Mouse (Mus musculus) olfactory bulb, adult 2 months (tissue): ENCODE data around the gene Rpl11. TPM values are rescaled to one million over a fixed set of nuclear protein-coding genes. Genes with fewer than 3 reads are reported as not detected.
A peak's percentile ranks its signal among the peaks of the same experiment; 100 is the strongest.

Experiments
- H3K27ac ChIP-seq: fragments of 200-500 bp; 2 replicates; pipeline ENCODE4 v1.5.1; 2012; ENCODE audit warnings: low read depth, low read length; ENCODE audit not compliant: insufficient read depth
- H3K4me1 ChIP-seq: fragments of 200-500 bp; 2 replicates; pipeline ENCODE4 v1.6.1; 2012; ENCODE audit warnings: low read length; ENCODE audit not compliant: control insufficient read depth, insufficient read depth
- H3K4me3 ChIP-seq: fragments of 200-500 bp; 2 replicates; pipeline ENCODE4 v1.5.1; 2012; ENCODE audit warnings: mild to moderate bottlenecking, low read depth, low read length, moderate library complexity; ENCODE audit not compliant: insufficient read depth
- CTCF ChIP-seq: fragments of 200-500 bp; IDR thresholded peaks from 2 replicates; pipeline ENCODE4 v1.5.1; 2012; ENCODE audit warnings: low read depth, mild to moderate bottlenecking, low read length, moderate library complexity; ENCODE audit not compliant: insufficient read depth
- POLR2A ChIP-seq: fragments of 200-500 bp; IDR thresholded peaks from 2 replicates; pipeline ENCODE4 v1.6.1; 2012; ENCODE audit warnings: mild to moderate bottlenecking, low read depth, low read length, moderate library complexity; ENCODE audit not compliant: insufficient read depth
- WGBS: fragments of 180-500 bp; shearing (Covaris S2); methylation state at CpG from one replicate; pipeline ENCODE4 v1.1.7; 2018; 5-methylcytosine and 5-hydroxymethylcytosine counted together
- polyA plus RNA-seq: library from polyadenylated mRNA; stranded (reverse); fragments of >200 nt; gene quantifications from 2 replicates; pipeline ENCODE4 v1.2.4, GENCODE M21; 2012; ENCODE audit warnings: low replicate concordance; ENCODE audit not compliant: missing spikeins, insufficient read depth, insufficient read length

The Rpl11 gene
- polyA plus RNA-seq, 1 experiment, result not detected

DNA sequence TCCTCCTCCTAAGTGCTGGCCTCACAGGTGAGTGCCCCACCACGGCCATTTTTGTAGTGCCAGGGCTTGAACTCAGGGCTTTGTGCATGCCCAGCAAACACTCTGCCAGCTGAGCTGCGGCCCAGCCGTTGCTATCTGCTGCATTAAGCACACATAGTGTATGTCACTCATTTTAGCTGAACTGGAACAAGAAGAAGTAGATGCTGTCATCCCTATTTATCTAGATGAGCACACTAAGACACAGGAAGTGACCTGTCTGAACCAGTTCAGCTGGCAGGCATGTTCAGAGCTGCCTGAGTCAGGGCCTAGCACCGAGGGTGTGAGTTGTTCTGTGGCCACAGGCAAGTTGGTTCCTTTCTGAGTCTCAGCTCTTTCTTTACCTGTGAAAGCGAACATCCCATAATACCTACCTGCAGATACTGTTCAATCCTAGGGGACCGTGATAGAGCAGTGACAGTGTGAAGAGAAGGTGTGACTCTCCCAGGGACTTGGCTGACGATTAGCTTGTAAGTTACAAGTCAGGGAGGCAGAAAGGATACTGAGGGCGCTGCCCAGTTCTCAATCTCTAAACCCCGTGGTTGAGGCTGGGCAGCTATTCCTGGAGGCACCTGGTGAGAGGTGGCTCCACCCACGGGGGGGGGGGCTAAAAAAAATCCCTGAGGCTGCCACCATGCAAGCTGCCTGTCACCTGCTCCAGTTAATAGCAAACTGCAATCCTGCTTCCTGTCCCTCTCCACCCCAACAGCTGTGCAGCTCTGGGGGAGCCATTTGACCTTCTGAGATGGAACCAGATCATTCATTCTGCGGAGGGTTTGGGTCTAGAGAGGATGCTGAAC is 36.7 kb upstream of the Rpl11 start:
- no peak overlapping the region for H3K4me3 ChIP-seq
- TF ChIP-seq POLR2A (no peak), CTCF (no peak)
- no peak overlapping the region for H3K27ac ChIP-seq
- WGBS, result 79% methylated on average over 11 of the region's 11 CpGs
- peaks cover 15% of the 10 kb centered on the region for H3K4me1 ChIP-seq

- Histone ChIP-seq H3K4me3 (no peak overlapping the region), H3K27ac (no peak overlapping the region), H3K4me1 (peaks cover 13% of the 10 kb centered on the region)
- 60% methylated on average over 16 of the region's 16 CpGs for whole genome bisulfite sequencing
- TF ChIP-seq POLR2A (no peak), CTCF (no peak)
Observed at GRCm38 (mm10) chr4:136088971-136089747, 35.9 kb upstream of the Rpl11 start.

GRCm38 (mm10) chr4:136088364-136088763 is 35.1 kb upstream of the Rpl11 start:
- Histone ChIP-seq H3K4me1 (peaks cover 13% of the 10 kb centered on the region), H3K4me3 (no peak overlapping the region), H3K27ac (no peak overlapping the region)
- no peak for TF ChIP-seq POLR2A
- no peak for TF ChIP-seq CTCF
- WGBS, result 85% methylated on average over 5 of the region's 5 CpGs

DNA sequence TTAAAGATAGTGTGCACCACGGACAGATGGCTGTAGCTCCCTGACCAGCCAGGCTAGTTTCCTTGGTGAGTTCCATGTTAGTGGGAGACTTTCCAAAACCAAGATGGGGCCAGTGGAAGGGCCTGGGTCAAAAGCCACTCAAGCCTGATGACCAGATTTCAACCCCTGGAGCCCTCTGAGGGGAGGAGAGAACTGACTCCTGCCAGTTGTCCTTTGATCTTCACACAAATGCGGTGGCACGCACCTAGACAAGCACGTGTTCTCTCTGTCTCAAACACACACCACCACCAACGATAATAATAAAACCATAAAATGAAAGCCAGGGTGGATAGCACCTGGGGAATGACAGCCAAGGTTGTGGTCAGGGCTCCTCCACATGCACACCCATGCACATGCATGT is 34.0 kb upstream of the Rpl11 start:
- TF ChIP-seq POLR2A (no peak), CTCF (no peak)
- peaks cover 15% of the 10 kb centered on the region for H3K4me1 ChIP-seq
- no peak overlapping the region for H3K4me3 ChIP-seq
- H3K27ac ChIP-seq, result no peak overlapping the region
- 97% methylated on average over 5 of the region's 5 CpGs for WGBS

- 95% methylated on average over 11 of the region's 11 CpGs for WGBS
- Histone ChIP-seq H3K27ac (no peak overlapping the region), H3K4me1 (peaks cover 30% of the 10 kb centered on the region), H3K4me3 (no peak overlapping the region)
- TF ChIP-seq CTCF (no peak), POLR2A (no peak)
Observed at GRCm38 (mm10) chr4:136084840-136085239, 31.6 kb upstream of the Rpl11 start.

DNA sequence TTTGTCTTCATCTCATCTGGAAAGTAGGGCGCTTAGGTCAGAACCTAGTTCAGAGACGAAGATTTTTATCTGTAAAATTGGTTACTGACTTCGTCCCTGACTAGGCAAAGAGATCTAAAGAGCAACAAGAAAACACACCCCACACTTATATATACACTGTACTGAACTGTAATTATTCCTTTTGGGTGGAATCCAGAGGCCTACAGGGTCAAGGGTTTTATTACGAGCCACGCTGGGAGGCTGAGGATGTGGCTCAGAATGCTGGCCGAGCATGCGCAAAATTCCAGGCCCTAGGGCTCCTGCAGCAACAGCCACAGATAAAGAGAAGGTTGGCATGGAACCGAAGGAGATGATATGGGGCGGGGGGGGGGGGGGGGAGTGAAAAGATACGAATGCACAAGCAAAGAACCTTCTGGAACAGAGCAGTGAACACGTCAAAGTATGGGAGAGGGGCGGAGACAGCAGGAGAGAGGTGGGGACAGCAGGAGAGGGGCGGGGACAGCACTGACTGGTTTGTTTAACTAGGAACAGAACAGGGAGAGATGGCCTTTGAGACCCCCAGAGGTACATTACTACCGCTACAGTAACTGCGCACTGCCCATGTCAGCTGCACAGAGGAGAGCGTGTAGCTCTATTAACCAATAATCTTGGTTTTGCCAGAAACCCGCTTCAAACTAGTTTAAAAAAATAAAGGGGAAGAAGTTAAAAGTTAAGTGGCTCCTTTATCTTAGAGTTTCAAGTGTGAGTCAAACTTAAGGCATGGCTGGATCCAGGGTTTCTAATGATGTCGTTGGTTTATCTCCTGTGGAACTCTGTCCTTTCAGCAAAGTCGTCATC is 30.3 kb upstream of the Rpl11 start:
- Histone ChIP-seq H3K4me1 (peaks cover 21% of the 10 kb centered on the region), H3K27ac (no peak overlapping the region), H3K4me3 (no peak overlapping the region)
- 76% methylated on average over 19 of the region's 19 CpGs for WGBS
- no peak for TF ChIP-seq POLR2A
- TF ChIP-seq CTCF, result no peak

DNA sequence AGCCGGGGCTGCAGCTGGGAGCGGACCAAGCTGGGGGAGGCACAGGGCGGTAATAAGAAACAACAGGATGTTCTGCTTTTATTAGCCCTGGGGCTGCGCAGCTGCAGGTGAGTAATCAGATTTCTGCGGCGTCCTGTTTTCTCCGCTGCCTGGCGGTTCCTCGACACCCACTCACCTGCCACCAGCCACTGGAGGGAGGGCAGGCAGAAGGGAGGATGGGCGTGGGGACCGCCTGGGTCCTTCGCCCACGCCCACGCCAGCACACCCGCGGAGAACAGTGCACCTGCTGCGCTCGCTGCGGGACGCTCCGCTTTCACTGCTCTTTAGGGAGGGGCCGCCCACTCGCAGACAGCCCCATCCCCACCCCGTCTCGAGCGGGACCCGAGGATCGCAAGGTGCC is 28.5 kb upstream of the Rpl11 start:
- WGBS, result 6% methylated on average over 28 of the region's 28 CpGs
- Histone ChIP-seq H3K27ac (peak overlapping the region; percentile 41), H3K4me3 (peak overlapping the region; percentile 6; the same call in 1 of the 2 replicates), H3K4me1 (peaks cover 21% of the 10 kb centered on the region)
- no peak for TF ChIP-seq CTCF
- TF ChIP-seq POLR2A, result no peak

DNA sequence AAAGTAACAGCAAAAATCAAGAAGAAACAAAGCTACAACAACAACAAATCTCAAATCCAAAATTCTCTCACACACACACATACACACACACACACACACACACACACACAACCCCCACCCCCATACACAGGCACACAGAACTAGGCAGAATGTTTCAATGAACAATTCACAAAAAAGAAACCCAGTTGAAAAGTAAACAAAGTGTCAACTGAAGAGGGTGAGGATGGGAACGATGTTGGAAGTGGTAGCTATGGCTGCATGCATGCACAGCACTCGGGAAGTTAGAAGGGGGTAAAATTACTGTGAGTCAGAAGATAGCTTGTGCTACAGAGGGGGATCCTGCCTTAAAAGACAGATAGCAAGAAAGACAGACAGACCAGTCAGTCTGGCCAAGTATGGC is 25.4 kb upstream of the Rpl11 start:
- H3K4me1 ChIP-seq, result peaks cover 17% of the 10 kb centered on the region
- no peak for TF ChIP-seq CTCF
- TF ChIP-seq POLR2A, result no peak
- WGBS, result 44% methylated on average over 2 of the region's 2 CpGs
- H3K27ac ChIP-seq, result no peak overlapping the region
- no peak overlapping the region for H3K4me3 ChIP-seq
